Comparison of ENCODE assay signal across 8 mouse cellular contexts in the genomic region with DNA sequence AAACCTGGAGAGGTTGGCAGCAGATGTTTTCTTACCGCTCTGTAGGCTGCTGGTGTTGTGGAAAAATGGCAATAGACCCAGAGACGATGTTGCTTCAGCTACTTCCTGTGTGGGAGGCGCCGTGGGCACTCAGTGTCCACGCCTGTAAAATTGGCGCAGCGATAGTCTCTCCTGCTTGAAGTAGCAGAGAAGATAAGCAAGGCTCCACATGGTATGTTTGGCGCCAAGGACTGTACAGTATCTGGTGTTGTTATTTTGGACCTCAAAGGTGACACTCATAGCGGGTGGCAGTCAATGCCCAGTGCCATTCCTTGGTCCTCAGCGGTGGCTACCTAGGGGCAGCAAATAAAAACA. TPM values are rescaled to one million over a fixed set of nuclear protein-coding genes. Genes with fewer than 3 reads are reported as not detected.
DNase-seq lines count a peak whose midpoint lies in the region; ATAC-seq and TF ChIP-seq lines count a peak whose summit lies in the region.

No protein-coding gene starts in this region.

- no peak for ATAC-seq in embryonic facial prominence, embryonic 11.5 days (replicated peaks; ENCODE audit: insufficient number of reproducible peaks, low FRiP score, low TSS enrichment, low read depth)
- peak; percentile 46 for ATAC-seq in heart, embryonic 16.5 days (replicated peaks; ENCODE audit: extremely low read depth, insufficient read depth, low FRiP score)
- ATAC-seq in liver, embryonic 11.5 days (replicated peaks; ENCODE audit: low FRiP score): peak; percentile 39; the same call in 1 of the 2 replicates
- ATAC-seq in neural tube, embryonic 15.5 days (ENCODE audit: low FRiP score): no peak

- H3K4me1 ChIP-seq in ES-E14 (ENCODE audit: control insufficient read depth in 2 of 2, insufficient read depth in 2 of 2, low read length in 2 of 2, poor library complexity in 1 of 2): peaks cover 14 to 65% of the 10 kb centered on the region in 2 experiments
- H3K4me1 ChIP-seq in embryonic facial prominence, embryonic 11.5 days (ENCODE audit: control insufficient read depth, insufficient read depth, low read length): peaks cover 13% of the 10 kb centered on the region
- H3K4me1 ChIP-seq in heart, embryonic 16.5 days (ENCODE audit: control insufficient read depth, insufficient read depth, low read length): peaks cover 67% of the 10 kb centered on the region
- peaks cover 22% of the 10 kb centered on the region for H3K4me1 ChIP-seq in liver, embryonic 11.5 days (replicated peaks; ENCODE audit: control insufficient read depth, insufficient read depth, low read length)
- H3K4me1 ChIP-seq in neural tube, embryonic 15.5 days: peaks cover 54% of the 10 kb centered on the region

- DNase-seq in ES-E14 (ENCODE audit: low read depth, low spot score): no peak
- DNase-seq in embryonic facial prominence, embryonic 11.5 days (ENCODE audit: low spot score): no peak
- no peak for DNase-seq in liver, embryonic 11.5 days (ENCODE audit: low spot score)
- DNase-seq in urinary bladder, postnatal 25 days (ENCODE audit: low spot score): no peak
- DNase-seq in cerebellum, adult 18-20 months: no peak
- no peak for DNase-seq in right cerebral cortex, postnatal 4 days

- no peaks in the 10 kb centered on the region for H3K36me3 ChIP-seq in ES-E14 (ENCODE audit: control insufficient read depth, insufficient read depth, low read length, poor library complexity, severe bottlenecking)
- no peaks in the 10 kb centered on the region for H3K36me3 ChIP-seq in embryonic facial prominence, embryonic 11.5 days (replicated peaks; ENCODE audit: control insufficient read depth, insufficient read depth, low read depth, low read length)
- H3K36me3 ChIP-seq in heart, embryonic 16.5 days (ENCODE audit: control insufficient read depth, insufficient read depth): no peaks in the 10 kb centered on the region
- no peaks in the 10 kb centered on the region for H3K36me3 ChIP-seq in liver, embryonic 11.5 days (ENCODE audit: control insufficient read depth, insufficient read depth, low read length)
- H3K36me3 ChIP-seq in neural tube, embryonic 15.5 days: no peaks in the 10 kb centered on the region

- H3K9me3 ChIP-seq in ES-E14 (ENCODE audit: control insufficient read depth, insufficient read depth, low read depth, low read length): no peaks in the 10 kb centered on the region
- H3K9me3 ChIP-seq in embryonic facial prominence, embryonic 11.5 days (replicated peaks; ENCODE audit: control insufficient read depth, low read length): no peaks in the 10 kb centered on the region
- H3K9me3 ChIP-seq in heart, embryonic 16.5 days (replicated peaks; ENCODE audit: control insufficient read depth, low read length): no peaks in the 10 kb centered on the region
- no peaks in the 10 kb centered on the region for H3K9me3 ChIP-seq in liver, embryonic 11.5 days (ENCODE audit: control insufficient read depth, low read length)
- H3K9me3 ChIP-seq in neural tube, embryonic 15.5 days (replicated peaks): no peaks in the 10 kb centered on the region

- peak overlapping the region; percentile 33 to 35; a peak in 3 of 4 replicates for H3K4me3 ChIP-seq in ES-E14 (ENCODE audit: insufficient read depth in 1 of 2, low read depth in 1 of 2, low read length in 2 of 2, poor library complexity in 1 of 2, severe bottlenecking in 1 of 2)
- H3K4me3 ChIP-seq in embryonic facial prominence, embryonic 11.5 days (ENCODE audit: low read depth, low read length): no peak overlapping the region
- peak overlapping the region; percentile 39 for H3K4me3 ChIP-seq in heart, embryonic 16.5 days (ENCODE audit: low read length)
- H3K4me3 ChIP-seq in liver, embryonic 11.5 days (ENCODE audit: low read depth, low read length): peak overlapping the region; percentile 37
- H3K4me3 ChIP-seq in neural tube, embryonic 15.5 days (replicated peaks): peak overlapping the region; percentile 8; the same call in 1 of the 2 replicates

- H3K27me3 ChIP-seq in embryonic facial prominence, embryonic 11.5 days (ENCODE audit: control insufficient read depth, insufficient read depth, low read length): peaks cover 14% of the 10 kb centered on the region
- H3K27me3 ChIP-seq in heart, embryonic 16.5 days (ENCODE audit: control insufficient read depth, insufficient read depth, low read length): no peaks in the 10 kb centered on the region; the same call in 1 of the 2 replicates
- H3K27me3 ChIP-seq in liver, embryonic 11.5 days (replicated peaks; ENCODE audit: control insufficient read depth, insufficient read depth, low read length): peaks cover 52% of the 10 kb centered on the region
- H3K27me3 ChIP-seq in neural tube, embryonic 15.5 days (replicated peaks): 0 out of 2 replicates have a peak, but pooled peaks cover 3% of the 10 kb centered on the region

- in situ Hi-C loops in ES-E14 (cut with MboI; ENCODE audit: low sequenced_read_pairs in 2 of 2, unreplicated experiment in 2 of 2): loop anchor here in 1 of 2 experiments (10.0 kb wide), 1 partner anchor 349 kb away; no protein-coding TSS in a partner anchor

- peak overlapping the region; percentile 83; the same call in 1 of the 2 replicates for H3K27ac ChIP-seq in ES-E14 (ENCODE audit: insufficient read depth, low read depth, low read length, poor library complexity, severe bottlenecking)
- H3K27ac ChIP-seq in embryonic facial prominence, embryonic 11.5 days (replicated peaks; ENCODE audit: low read depth, low read length): no peak overlapping the region
- peak overlapping the region; percentile 75 for H3K27ac ChIP-seq in heart, embryonic 16.5 days (ENCODE audit: low read length)
- no peak overlapping the region for H3K27ac ChIP-seq in liver, embryonic 11.5 days (ENCODE audit: low read depth, low read length)
- peak overlapping the region; percentile 77 for H3K27ac ChIP-seq in neural tube, embryonic 15.5 days (replicated peaks)

- H3K4me2 ChIP-seq in embryonic facial prominence, embryonic 11.5 days (ENCODE audit: low read depth, low read length): peak overlapping the region; percentile 22; the same call in 1 of the 2 replicates
- H3K4me2 ChIP-seq in heart, embryonic 16.5 days (ENCODE audit: low read depth, low read length): peak overlapping the region; percentile 64
- peak overlapping the region; percentile 61 for H3K4me2 ChIP-seq in liver, embryonic 11.5 days
- peak overlapping the region; percentile 42 for H3K4me2 ChIP-seq in neural tube, embryonic 15.5 days

- 5% methylated on average over 10 of the region's 10 CpGs for WGBS in embryonic facial prominence, embryonic 11.5 days
- WGBS in heart, embryonic 16.5 days: 5% methylated on average over 10 of the region's 10 CpGs
- 4% methylated on average over 10 of the region's 10 CpGs for WGBS in liver, embryonic 11.5 days
- 18% methylated on average over 10 of the region's 10 CpGs for WGBS in neural tube, embryonic 15.5 days

- H3K9ac ChIP-seq in ES-E14 (ENCODE audit: insufficient read depth, low read depth, low read length, poor library complexity, severe bottlenecking): peak overlapping the region; percentile 7; the same call in 1 of the 2 replicates
- no peak overlapping the region for H3K9ac ChIP-seq in embryonic facial prominence, embryonic 11.5 days (replicated peaks; ENCODE audit: low read length)
- H3K9ac ChIP-seq in heart, embryonic 16.5 days (ENCODE audit: low read length): peak overlapping the region; percentile 66
- H3K9ac ChIP-seq in liver, embryonic 11.5 days (ENCODE audit: low read depth, low read length): peak overlapping the region; percentile 0; the same call in 1 of the 2 replicates
- no peak overlapping the region for H3K9ac ChIP-seq in neural tube, embryonic 15.5 days (replicated peaks)

TF ChIP-seq in ES-E14, 5 proteins besides CTCF, POLR2A, EP300 and RAD21:
- TF ChIP-seq CHD2 (IDR thresholded peaks at IDR 0.05; ENCODE audit: low read depth, low read length): no peak

RNA-seq across cellular contexts. Expression of gene Aldh1b1, which starts 34.7 kb away (rescaled TPM):
- 3.6 and 4.0 TPM in 2 replicates for total RNA-seq in ES-E14 (2012; rRNA removed)
- polyA plus RNA-seq in embryonic facial prominence, embryonic 11.5 days (2014; fragmentation: Nextera tagmentation; extraction: Ambion mirVana): 2.0 and 2.3 TPM in 2 replicates
- 173 and 184 TPM in 2 replicates for polyA plus RNA-seq in heart, embryonic 16.5 days (2015; fragmentation: Nextera tagmentation; extraction: Ambion mirVana)
- polyA plus RNA-seq in liver, embryonic 11.5 days (2014; fragmentation: Nextera tagmentation; extraction: Ambion mirVana): 10.5 and 13.0 TPM in 2 replicates
- polyA plus RNA-seq in neural tube, embryonic 15.5 days (2015; fragmentation: Nextera tagmentation; extraction: Ambion mirVana): 18.7 and 36.7 TPM in 2 replicates

Comparison
In these comparisons a context has a peak if more than half of its experiments do, and no peak if none do; other contexts are left out.
1. H3K27ac ChIP-seq: peak in ES-E14 (single experiment), heart, embryonic 16.5 days (single experiment) and neural tube, embryonic 15.5 days (single experiment); none in embryonic facial prominence, embryonic 11.5 days (single experiment) and liver, embryonic 11.5 days (single experiment).
2. H3K9ac ChIP-seq: peak in ES-E14 (single experiment), heart, embryonic 16.5 days (single experiment) and liver, embryonic 11.5 days (single experiment); none in embryonic facial prominence, embryonic 11.5 days (single experiment) and neural tube, embryonic 15.5 days (single experiment).
3. ATAC-seq: peak in heart, embryonic 16.5 days (single experiment) and liver, embryonic 11.5 days (single experiment); none in embryonic facial prominence, embryonic 11.5 days (single experiment) and neural tube, embryonic 15.5 days (single experiment).
4. Peak in every context shown above with its lines, with median percentiles within 50 percentile points of each other: H3K4me2 ChIP-seq.